Mouse (Mus musculus) gastrocnemius, adult 18-20 months (tissue): ENCODE measurements around the gene Duox1. TPM values are rescaled to one million over a fixed set of nuclear protein-coding genes. Genes with fewer than 3 reads are reported as not detected.
A peak's percentile ranks its signal among the peaks of the same experiment; 100 is the strongest.
"Not testable (repeated sequence)": the region's sequence is repeated elsewhere in the genome, so short reads cannot be mapped to it uniquely, and the experiment has no call there.

Experiments
- DNase-seq: peaks from one replicate; pipeline ENCODE4 v3.0.0; 2021; ENCODE audit warnings: low spot score
- total RNA-seq, 2 experiments: library from RNA; stranded (reverse); gene quantifications; 2 replicates each; pipeline ENCODE4 v1.2.3; 2021

Duox1 gene
- total RNA-seq, 2 experiments from 2014 or later: 0.50 to 0.83 TPM

DNA sequence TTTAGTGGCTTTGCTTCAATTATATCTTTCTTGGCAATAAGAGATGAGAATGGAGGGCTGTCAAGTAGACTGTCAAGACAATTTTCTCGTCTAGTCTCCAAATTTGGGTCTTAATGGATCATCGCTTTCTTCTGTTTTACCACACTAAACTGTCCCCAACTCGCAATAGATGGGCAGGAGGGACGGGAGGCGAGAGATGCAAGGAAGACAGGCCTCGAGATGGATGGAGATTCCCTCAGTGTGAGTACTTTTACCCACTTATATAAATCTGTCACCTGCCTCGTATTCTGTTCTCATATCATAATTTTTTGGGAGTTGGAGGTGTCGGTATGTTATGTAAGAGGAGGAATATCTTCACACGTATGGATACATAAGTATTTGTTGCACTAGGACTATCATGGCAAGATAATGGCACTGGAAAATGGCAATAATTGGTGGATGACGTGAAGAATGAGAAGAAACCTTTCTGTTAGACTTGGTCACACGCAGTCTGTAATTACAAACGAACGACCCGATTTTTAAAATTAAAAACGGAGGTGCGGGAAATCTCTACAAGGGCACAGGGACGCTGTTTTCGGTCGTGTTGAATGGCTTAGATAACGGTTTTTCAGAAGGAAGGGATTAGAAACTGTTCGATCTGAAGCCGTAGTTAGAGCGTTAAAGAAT is 59.3 kb downstream of the Duox1 start:
- DNase-seq: no peak

- peak; percentile 96 for DNase-seq
Observed at GRCm38 (mm10) chr2:122375391-122375991, 60.0 kb downstream of the Duox1 start.

DNA sequence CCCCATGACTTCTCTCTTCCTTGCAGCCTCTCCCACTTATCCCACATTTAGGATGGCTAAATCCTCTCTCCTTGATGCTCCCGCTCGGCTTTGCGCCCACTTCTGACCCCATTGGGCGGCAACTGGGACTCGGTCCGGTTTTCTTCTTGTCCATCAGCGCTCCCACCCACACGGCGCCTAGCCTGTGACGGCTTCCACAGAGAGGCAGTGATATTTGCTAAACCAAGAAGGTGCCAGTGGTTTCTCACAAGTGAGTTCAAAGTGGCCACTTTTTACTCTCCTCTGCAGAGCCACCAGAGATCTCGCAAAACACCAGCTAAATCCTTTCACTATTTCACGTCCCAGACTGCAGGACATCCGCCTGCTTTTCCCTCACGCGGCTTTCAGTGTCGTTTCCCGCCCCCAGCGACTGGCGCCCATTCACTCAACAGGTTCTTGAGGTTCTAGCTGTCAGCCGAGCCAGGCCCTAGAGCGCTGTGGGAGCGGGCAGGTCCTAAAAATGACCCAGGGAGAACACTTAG is 60.6 kb downstream of the Duox1 start:
- DNase-seq: peak; percentile 36

DNA sequence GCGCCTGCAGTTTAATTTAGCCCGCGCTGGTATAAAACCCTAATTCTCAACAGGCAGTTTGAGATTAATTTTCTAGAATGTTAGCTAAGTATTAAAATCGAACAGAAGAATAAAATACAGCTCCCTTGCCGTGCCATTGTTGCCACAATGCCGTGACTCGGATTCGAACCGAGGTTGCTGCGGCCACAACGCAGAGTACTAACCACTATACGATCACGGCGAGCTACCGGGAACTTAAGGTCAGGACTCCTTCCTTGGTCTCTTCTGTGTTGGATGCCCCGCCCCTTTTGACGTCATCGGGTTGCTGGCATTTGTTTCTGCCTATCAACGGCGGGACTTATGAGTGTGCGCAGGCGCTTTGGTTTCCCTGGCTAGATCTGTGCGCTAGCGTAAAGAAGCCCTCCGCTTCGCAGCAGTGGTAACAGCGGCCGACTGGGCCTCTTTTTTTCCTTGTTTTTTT is 61.8 kb downstream of the Duox1 start:
- DNase-seq: peak; percentile 94

GRCm38 (mm10) chr2:122377751-122378246 is 62.3 kb downstream of the Duox1 start:
- DNase-seq: peak; percentile 76

GRCm38 (mm10) chr2:122378421-122379291 is 63.2 kb downstream of the Duox1 start:
- DNase-seq: peak; percentile 41

GRCm38 (mm10) chr2:122379292-122379650 is 63.8 kb downstream of the Duox1 start:
- no peak for DNase-seq

DNA sequence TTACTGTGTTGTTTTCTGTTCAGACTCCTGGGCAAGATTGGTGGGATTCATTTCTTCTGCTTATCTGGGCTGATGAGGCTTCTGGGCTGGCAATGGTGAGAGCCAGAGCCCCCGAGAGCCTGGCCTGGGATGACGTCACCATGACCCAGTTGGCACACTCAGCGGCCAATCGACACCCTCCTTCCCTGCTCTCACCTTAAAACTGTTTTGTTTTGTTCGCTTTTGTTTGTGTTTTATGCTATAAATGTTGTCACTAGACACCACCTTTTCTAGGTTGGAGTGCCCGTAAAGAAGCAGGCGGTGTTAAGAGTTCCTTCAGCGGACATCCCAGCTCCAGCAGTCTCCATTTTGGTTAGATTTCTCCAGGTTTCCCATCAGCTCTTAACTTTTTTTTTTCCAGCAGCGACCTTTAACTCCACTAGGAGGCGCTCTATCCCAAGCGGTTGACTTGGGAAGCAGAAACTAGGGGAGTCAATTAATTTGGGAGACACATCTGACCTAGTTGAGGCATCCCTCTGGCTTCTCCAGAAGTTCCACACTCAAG is 65.4 kb downstream of the Duox1 start:
- DNase-seq: peak; percentile 73

DNA sequence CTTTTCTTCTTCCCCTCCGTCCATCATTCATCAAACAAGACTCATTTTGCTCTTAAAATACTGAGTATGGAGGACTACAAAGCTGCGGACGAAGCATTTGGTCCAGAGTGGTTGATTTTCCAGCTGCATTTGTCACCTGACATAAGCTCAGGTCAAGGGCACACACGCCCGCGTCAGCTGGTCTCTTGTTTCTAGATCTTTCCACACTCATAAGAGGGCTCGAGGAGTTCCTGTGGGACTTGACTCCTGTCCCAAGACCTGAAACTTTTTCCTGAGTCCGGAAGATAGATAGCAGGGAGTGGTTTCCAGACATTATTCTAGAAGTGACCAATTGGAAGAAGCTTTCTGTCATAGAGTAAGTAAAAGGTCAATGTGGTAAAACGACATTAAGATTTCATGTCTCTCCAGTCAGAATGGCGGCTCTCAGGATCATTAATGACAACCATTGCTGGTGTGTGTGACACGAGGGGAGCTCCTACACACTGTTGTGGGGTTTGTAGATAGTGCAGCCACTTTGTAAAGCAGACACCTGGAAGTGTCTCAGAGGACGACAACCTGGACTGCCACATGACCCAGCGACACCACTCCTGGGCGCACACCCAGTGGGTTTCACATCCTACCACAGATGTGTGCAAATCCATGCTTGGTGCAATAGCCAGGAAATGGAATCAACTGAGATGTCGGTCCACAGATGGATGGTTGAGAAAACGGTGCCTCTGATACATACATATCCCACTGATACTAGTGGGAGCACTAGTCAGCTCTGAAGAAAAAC is 66.0 kb downstream of the Duox1 start:
- DNase-seq: no peak

DNA sequence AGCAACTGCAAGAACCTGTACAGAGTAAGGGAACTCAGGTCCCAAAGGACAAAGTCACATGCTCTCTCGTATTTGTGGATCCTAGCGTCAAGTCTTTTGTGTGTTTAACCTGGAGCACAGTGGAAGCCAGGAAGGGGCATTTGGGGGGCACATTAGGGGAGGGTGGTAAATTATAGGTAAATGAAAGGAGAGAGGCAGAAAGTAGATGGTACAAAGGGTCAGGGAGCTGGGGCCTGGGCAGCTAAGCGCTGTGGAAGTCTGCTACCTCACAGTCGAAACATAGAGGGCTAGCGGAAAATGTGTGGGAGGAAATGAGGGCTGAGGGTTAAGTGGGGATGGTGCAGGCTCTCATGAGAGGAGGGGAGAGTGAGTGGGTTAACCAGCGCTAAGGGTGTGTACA is 66.6 kb downstream of the Duox1 start:
- no peak for DNase-seq

DNA sequence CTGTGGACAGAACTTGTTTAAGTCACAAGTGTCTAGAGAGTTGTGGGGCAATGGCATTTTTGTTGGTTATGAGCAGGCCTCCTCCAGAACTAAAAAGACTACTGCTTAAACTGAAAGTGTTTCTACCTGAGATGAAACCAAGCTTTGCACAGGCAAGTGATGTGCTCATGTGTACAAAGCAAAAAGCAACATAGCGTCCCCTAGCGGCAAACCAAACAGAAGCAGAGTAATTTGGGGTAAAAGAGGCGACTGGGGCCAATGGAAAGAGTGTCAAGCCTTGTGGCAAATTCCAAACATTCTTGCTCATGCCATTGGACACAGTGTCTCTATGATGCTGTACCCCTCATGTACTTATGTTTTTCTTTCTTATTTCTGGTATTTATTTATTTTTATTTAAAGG is 69.6 kb downstream of the Duox1 start:
- no peak for DNase-seq

- not testable (repeated sequence) for DNase-seq
Observed at GRCm38 (mm10) chr2:122387135-122387534, 71.7 kb downstream of the Duox1 start.

- no peak for DNase-seq
Observed at GRCm38 (mm10) chr2:122396150-122396549, 80.7 kb downstream of the Duox1 start.

Other genes with a start within 250 kb of the Duox1 start
- gene Spg11, start 197.3 kb upstream of the Duox1 start, total RNA-seq: 1 to 10 TPM; 5.8 to 6.4 TPM
- gene B2m, start 168.0 kb upstream of the Duox1 start, total RNA-seq: 100 to 1,000 TPM in 1 of 2 experiments, 10 to 100 TPM in 1; 82.2 to 128 TPM
- not detected for gene Trim69, start 155.0 kb upstream of the Duox1 start, total RNA-seq
- not detected for gene Patl2, start 129.5 kb upstream of the Duox1 start, total RNA-seq
- not detected for gene Terb2, start 129.4 kb upstream of the Duox1 start, total RNA-seq
- gene Sord, start 80.9 kb upstream of the Duox1 start, total RNA-seq: 10 to 100 TPM; 65.2 to 69.0 TPM
- under 1 TPM; 0.07 to 0.09 TPM for gene Duox2, start 17.2 kb upstream of the Duox1 start, total RNA-seq
- gene Duoxa2, start 16.8 kb upstream of the Duox1 start, total RNA-seq: not detected
- 1 to 10 TPM in 1 of 2 experiments, under 1 TPM in 1; 0.25 to 1.2 TPM for gene Duoxa1, start 1.9 kb upstream of the Duox1 start, total RNA-seq
- gene Shf, start 53.5 kb downstream of the Duox1 start, total RNA-seq: 1 to 10 TPM; 1.7 to 1.9 TPM
- gene Slc28a2, start 110.8 kb downstream of the Duox1 start, total RNA-seq: 1 to 10 TPM; 5.5 to 8.2 TPM
- under 1 TPM; 0.14 to 0.19 TPM for gene Gm14085, start 169.3 kb downstream of the Duox1 start, total RNA-seq